Mouse (Mus musculus) telencephalon, adult 2 months (tissue): Measurements from ENCODE around the gene Snn.
"Not testable (repeated sequence)": the region's sequence is repeated elsewhere in the genome, so short reads cannot be mapped to it uniquely, and the experiment has no call there.

Experiments
- DNase-seq: peaks from one replicate; pipeline ENCODE4 v3.0.0-alpha.2; 2011; ENCODE audit warnings: low read depth, low spot score

Snn gene

DNA sequence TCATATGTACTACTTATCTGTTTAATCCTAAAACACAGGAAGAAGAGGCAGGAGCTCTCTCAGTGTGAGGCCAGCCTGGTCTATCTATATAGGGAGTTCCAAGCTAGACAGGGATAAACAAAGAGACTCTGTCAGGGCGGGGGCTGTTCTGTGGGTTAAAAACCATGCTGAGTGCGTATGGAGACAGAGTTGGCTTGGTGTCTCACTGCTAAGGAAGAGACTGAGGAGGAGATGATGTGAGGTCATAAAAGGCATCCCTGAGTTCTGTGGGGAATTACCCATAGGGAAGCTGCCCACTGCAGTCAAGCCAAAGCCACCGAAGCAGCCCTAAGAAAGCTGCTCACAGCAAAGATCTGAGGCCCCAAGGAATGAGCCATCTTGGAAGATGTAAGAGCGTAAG is at the start of gene Snn:
Snn (plus strand) TSS at position 301 of the 400 bp plus-strand sequence.
- no peak for DNase-seq

DNA sequence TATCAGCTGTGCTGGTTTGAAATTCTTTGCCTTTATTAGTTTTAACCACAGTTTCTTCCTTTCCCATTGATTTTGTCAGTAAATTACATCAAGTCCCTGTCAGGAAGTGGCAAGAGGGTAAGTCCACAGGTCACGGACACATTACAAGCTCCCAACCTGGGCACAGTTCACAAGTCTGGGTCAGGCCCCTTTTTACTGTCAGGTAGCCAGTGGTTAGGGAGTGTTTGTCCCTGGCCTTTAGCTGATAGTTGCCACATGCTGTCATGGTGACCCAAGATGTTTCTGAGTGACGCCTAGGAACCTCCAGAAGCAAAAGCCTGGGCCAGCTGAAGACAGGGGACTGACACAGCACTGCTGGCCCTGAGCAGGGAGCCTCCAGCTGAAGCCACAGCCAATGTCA is 49.5 kb upstream of the Snn start:
- DNase-seq, result no peak

DNA sequence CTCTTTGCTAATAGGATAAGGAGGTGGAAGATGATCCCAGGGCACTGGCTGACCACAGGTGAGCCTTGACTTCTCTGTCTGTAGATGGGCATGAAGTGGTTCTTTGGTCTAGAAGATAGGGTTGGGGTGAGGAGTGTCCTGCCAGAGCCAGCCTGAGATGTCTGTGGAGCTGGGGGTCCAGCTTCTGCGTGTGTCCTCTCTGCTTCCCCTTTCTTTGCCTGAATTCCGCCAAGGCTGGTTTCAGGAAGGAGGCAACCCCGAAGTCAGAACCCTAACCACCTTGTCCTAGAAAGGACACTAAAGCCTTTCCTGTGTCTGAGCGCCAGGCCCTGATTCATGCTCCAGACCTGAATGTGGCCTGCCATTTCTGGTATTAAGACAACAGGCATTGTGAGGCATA is 48.8 kb upstream of the Snn start:
- DNase-seq, result no peak

DNA sequence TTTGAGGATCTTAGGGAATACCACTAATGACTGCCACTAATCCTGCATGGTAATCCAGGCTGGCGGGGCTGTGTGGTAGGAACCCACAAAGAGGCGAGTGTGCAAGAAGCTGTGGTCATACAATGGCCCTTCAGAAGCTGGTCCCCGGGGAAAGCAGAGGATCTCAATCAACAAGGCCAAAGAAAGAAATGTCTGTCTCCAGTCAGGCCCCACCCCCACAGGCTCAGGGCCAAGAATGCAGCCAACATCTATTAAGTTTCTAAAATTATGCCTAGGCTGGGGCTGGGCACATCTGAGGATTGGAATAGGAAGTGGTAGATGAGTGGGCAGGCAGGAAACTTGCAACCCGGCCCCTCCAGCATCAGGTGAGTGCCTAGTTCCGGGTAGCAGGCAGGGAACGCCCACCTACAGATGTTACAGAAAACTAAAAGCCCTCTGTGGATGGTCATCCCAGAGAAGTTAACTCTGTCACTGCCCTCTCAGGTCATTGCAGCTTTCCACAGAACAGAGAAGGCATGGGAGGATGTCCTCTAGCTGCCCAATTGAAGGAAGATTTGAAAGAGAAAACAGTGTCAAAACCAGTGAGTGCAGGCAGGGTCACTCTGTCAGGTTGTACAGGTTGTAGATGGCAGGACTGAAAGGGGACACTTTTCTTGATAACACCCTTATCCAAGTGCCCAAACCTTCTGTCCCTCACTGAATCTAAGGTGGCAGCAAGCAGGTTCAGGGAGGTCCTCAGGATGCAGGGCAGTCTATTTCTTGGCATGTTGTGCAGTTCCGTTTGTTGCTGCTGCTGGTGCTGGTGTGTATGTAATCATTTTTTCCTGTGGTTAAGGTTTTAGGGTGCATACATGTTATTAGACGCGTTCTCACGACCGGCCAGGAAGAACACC is 47.9 kb upstream of the Snn start:
- DNase-seq, result no peak

DNA sequence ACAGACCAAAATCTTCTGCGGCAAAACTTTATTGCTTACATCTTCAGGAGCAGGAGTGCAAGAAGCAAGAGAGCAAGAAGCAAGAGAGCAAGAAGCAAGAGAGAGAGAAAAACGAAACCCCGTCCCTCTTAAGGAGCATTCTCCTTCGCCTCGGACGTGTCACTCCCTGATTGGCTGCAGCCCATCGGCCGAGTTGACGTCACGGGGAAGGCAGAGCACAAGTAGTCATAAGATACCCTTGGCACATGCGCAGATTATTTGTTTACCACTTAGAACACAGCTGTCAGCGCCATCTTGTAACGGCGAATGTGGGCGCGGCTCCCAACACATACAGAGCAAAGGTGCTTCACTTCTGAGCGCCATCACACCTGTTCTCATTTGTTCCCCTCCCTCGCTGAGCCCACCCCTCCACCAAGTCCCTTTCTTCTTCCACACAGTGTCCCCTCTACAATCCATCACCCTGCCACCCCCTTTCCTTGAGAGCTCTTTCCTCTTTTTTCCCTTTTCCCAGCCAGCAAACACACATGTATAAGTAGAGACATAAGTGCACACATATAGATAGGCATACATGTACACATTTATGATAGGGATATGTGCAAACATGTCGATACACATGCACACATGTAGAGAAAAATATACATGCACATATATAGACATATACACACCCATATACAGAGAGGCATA is 47.1 kb upstream of the Snn start:
- not testable (repeated sequence) for DNase-seq

DNA sequence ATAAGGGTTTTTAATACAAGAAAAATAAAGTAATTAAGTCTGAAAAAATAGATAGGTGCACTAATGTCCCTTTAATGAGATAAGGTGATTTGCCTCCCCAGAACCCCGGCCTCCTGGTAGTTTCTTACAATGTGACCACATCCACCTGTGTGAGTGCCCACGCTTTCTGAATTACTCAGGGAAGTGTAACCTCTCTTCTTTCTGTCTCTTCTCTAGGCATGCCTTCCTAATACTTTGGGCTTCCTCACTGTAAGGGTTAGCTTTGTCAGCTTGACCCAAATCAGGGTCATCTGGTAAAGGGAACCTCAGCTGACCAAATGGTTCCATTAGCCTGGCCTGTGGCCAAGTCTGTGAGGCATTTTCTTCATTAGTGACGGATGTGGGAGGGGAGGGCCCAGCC is 46.3 kb upstream of the Snn start:
- DNase-seq, result no peak

DNA sequence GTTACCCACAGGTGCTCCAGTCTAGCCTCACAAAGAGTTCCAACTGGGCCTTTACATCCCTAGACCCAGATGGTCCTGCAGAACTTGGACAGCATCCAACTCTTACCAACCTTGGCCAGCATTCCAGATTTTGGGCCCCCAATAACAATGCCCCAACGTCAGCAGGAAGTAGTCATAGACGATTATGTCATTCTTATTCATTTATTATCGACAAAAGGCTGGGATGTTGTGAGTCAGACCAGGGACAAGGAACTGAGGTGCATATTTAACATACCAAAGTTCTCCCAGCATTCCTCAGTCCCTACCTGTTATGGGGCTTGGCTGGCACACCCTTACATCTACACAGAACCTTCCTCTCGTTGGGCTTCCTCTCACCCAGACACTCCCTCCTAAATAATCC is 44.4 kb upstream of the Snn start:
- no peak for DNase-seq

DNA sequence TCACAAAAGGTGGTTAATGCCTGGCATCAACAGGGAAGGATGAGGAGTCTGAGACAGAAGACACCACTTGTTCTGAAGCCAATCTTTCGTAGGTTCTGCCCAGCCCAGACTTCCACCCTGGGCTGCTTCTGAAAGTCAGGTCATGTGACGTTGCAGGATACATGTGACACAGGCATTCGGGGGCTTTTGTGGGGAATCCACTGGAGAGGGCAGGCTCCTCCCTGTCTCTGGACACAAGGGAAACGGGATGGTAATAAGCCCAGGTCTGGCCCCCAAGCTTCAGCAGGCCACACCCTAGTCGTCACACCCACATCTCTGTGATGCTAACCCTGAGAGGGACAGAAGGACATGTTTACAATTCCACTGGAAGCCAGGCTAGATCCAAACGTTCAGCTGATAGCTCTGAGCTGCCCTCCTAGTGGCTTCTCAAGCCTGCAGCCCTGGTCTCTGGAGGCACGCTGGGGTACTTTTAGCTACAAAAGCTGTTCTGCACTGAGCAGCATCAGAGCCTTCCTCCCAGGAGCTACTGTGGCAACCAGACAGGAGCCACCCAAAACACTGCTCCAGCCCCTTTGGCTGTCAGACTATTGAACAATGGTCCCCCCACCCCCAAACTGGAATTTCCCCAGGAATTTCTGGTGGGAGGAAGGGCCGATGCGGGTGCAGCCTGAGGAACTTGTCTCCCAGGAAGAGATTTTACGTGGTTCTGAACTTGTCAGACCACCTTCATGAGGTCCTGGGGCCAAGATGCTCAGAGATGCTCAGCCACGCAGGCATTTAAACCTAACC is 42.7 kb upstream of the Snn start:
- DNase-seq, result no peak

DNA sequence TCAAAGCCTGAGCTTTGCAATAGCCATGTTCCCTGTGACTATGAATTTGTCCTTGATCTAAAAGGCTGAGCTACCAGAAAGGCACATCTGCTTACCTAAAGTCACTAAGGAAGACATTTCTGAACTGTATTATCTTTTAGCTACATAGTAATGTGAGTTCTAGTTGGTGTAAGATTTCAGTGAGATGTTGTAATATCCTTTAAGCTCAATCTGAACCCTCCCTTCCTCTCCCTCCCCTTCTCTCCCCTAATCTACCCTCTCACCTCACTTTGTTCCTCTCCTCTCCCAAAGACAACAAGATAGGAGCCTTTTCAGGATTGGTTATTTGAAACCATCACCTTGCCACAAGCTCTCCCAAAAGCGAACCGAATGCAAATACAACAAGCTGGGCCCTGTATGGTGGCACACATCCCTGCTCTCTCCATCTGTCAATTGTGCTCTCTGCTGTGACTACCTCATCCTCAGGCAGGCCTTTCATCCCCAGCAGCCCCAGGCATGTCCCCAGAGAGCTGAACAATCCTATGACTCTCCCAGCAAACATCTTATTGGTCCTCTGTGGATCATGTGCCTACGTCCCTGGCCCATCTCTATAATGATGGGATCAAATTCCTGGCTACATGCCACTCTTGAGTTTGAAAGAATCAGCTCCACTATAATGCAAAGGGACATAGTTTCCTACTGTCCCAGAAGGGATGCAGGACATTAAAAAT is 39.2 kb upstream of the Snn start:
- DNase-seq, result no peak

DNA sequence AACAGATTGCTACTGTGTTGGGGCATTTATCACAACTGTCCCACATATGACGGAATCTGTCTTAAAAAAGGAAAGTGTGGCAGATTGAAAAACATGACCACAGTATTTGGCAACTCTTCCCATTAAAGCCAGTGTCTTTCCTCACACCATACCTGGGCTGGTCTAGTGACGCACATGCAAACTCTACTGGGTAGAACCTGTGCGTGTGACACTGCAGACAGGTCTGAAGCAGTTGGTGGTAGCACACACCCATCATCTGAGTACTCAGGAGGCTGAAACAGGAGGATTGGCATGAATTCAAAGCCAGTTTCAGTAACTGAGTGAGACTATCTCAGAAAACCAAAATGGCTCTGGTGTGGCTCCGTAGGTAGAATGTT is 38.6 kb upstream of the Snn start:
- DNase-seq, result no peak

DNA sequence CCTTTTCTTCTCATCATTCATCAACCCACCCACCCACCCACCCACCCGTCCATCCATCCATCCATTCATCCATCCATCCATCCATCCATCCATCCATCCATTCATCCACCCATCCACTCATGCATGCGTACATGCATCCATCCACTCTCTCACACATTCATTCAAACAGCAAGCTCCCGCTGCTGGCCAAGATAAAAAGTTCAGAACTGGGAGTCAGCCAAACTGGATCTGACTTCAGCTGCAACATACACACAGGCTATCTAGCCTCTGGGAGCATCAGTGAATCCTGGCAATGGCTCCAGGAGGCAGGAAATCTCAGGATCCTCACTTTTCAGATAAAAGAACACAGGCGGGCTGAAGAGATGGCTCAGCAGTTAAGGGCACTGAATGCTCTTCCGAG is 37.1 kb upstream of the Snn start:
- DNase-seq, result no peak

DNA sequence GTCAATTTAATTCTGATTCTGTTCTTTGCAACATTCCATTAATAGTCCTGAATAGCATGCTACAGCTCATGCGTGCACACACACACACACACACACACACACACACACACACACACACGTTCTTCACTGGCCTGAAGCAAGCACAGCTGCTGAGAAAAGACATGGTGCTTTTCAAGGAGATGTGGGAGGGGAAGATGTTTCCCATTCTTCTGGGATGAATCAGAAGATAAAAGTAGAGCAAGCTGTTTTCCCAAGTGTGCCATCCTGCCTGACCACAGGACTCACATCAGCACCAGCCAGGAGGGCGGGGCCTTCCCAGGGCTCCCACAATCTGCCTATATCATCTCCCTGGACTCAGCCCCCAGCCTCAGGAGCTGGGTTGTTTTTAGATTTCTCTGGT is 35.9 kb upstream of the Snn start:
- DNase-seq, result no peak

DNA sequence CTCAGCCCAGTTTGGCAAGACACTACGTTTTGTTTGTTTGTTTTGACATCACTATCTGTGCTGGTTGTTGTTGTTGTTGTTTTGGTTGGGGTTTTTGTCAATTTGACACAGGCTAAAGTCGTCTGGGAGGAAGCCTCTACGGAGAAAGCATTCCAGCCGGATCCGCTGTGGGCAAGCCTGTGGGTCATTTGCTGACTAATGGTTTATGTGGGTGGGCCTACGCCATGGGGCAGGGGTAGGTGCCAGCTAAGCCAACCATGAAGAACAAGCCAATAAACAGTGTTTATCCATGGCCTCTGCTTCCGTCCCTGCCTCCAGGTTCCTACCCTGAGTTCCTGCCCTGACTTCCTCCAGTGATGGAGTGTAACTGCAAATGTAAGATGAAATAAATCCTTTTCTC is 32.5 kb upstream of the Snn start:
- no peak for DNase-seq

DNA sequence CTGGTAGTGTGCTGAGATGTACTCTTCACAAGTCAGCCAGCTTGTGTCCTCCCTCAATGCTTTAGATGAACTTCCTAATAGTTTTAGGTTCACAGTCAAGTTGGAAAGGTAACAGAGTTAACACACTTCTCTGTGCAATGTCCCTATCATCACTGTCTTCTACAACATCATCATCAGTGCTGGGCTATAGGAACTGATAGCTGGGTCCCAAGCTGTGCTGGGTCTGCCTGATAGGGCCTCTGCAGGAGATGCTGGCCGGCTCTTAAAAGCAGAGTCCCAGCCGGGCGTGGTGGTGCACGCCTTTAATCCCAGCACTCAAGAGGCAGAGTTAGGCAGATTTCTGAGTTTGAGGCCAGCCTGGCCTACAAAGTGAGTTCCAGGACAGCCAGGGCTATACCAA is 29.9 kb upstream of the Snn start:
- no peak for DNase-seq

DNA sequence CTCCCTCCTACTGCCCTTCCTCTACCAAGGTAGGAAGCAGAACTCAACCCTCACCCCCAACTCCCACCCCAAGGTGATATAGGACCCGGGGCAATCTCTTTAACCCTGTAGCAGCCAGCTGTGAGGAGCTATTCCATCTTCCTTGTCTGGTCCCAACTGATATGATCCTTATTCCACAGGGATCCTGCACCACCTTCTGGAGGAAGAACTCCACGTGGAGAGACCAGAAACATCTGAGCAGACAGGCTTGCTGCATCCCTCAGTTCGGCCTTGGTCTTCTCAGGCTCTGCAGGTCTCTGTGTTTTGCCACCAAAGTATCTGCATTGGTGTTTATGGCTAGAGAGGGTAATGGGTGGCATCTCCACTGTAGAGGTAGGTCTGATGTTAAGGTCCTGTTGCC is 29.4 kb upstream of the Snn start:
- DNase-seq, result no peak

DNA sequence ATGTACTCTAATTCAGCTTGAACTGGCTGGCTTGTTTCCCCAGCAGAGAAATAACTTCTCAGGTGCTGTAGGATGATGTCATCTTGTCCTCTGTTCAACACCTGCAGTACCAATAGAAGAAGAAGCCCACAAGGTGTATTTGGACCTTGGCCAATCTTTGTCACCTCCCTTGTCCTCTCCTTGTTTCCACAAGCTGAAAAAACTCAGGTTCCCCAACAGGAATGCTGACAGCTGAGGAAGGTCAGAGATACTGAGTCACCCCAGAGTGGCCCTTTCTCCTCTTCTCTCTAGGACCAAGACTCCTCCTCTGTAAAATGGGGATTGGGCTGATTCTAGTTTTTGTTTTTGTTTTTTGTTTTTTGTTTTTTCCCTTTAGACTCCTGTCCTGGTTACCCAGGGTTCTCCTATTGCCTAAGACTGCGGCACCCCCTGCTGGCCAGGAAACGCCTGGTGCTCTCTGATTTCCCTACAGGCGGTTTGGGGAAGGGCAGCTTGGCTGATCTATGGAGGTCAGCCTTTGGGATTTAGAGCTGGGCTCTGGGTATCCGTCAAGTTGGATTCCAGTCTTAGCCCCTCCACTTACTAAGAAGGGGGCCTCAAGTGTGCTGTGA is 26.4 kb upstream of the Snn start:
- DNase-seq, result no peak

DNA sequence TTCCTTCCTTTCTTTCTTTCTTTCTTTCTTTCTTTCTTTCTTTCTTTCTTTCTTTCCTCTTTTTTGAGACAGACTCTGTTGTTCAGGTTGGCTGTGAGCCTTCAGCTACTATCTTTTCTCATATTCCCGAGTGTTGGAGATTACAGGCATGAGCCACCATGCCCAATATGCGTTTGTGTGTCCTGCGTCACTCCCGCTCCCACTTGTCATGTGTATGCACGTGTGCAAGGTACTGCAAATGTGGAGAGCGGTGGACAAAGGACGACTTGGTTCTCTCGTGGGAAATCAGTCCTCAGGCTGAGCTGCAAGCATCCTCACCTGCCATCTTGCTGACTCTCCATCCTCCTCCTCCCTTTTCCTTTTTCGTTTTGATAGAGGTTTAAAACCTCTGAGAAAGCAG is 25.5 kb upstream of the Snn start:
- no peak for DNase-seq

DNA sequence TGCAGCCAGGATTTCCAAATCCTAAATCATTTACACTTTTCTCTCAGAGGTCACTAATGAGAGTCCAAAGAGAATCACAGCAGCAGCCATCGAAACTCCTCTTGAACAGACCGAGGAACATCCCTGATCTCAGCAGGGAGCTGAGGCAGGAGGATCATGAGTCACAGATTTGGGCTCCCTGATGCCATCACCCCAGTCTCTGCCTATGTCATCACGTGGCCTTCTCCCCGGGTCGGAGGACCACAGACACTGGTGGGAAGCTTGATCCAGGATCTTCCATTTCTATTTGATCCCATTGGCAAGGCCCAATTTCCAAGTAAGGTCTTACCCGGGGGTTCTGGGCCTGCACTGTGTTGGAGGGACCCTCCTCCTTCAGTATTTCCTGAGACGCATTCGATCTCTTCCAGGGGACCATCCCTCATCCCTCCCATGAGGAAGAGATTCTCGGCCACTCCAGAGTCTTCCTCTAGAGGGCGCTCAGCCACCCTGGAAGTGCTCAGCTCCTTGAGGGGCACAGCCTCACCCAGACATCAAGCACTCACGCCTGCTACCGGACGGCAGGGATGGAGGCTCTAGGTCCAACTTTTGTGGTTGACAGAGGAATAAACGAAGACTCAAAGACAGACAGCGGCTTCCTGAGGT is 24.8 kb upstream of the Snn start:
- no peak for DNase-seq

DNA sequence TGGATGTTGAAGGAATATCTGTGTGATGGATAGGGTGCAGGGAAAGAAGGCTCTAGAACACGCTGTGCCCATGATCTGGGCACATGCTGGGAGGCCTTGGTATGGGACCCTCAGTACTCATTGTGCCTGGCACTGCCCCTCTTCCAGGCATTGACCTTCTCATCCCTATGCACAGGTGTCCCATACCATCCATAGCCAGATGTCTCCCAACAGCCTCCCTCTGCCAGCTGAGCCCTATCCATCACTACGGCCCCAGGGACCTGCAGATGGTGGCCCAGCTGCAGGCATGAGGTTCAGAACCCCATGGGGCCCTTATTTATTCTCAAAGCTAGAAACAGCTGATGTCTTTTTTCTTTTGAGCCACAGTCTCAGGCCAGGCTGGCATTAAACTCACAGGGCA is 20.1 kb upstream of the Snn start:
- DNase-seq, result no peak

DNA sequence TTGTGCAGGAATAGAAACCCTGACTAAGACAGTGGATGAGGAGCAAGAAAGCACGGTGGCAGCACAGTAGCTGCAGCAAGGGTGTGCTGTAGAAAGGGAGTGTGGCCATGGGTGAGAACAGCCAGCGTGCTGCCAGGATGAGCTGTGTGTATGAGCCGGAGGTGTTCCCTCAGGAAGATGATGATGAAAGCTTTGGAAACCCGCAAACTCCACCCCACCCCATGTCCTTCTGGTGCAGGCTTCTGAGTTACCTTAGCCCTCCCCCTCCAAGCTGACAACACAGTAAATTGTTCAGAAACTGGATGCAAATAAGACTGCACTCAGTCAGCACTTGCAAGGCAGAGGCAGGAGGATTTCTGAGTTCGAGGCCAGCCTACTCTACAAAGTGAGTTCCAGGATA is 17.5 kb upstream of the Snn start:
- no peak for DNase-seq

DNA sequence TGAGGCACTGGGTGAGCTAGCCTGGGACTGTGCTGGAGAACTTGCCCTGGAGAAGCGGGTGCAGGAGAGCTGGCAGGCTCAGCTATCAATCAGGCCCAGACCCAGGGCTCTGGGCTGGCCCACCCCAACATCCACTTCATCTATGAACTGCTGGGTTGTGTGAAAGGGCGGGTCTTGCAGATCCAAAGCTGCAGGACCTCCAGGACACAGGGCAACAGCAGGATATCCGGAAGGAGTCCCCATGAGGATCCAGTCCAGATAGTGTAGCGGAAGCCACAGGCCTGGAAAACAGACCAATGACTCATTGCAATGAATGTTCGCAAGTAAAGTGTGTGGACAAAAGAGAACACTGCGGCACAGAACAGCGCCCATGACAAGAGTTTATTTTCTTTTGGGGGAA is 14.3 kb upstream of the Snn start:
- DNase-seq, result no peak
